Mouse (Mus musculus) adrenal gland, postnatal 0 days (tissue): ENCODE results near the gene Hspbp1. TPM values are rescaled to one million over a fixed set of nuclear protein-coding genes. Genes with fewer than 3 reads are reported as not detected.

Source experiments
- polyA plus RNA-seq: library from polyadenylated mRNA; unstranded; fragments of >200 nt; fragmentation: Nextera tagmentation; extraction: Ambion mirVana; gene quantifications from 2 replicates; pipeline ENCODE4 v1.2.1, GENCODE M21; 2015

Hspbp1 gene
- polyA plus RNA-seq: 70.6 and 80.3 TPM in 2 replicates

GRCm38 (mm10) chr7:4684632-4685417, at the start of gene Hspbp1:
Hspbp1 (minus strand) TSS chr7:4685068.

GRCm38 (mm10) chr7:4725169-4725568, 40.3 kb upstream of the Hspbp1 start, which contains the start of gene Tmem150b:
Tmem150b (minus strand) TSS chr7:4725249.

GRCm38 (mm10) chr7:4690387-4690786, 5.5 kb upstream of the Hspbp1 start, which contains the start of gene Brsk1:
Brsk1 (plus strand) TSS chr7:4690604.

DNA sequence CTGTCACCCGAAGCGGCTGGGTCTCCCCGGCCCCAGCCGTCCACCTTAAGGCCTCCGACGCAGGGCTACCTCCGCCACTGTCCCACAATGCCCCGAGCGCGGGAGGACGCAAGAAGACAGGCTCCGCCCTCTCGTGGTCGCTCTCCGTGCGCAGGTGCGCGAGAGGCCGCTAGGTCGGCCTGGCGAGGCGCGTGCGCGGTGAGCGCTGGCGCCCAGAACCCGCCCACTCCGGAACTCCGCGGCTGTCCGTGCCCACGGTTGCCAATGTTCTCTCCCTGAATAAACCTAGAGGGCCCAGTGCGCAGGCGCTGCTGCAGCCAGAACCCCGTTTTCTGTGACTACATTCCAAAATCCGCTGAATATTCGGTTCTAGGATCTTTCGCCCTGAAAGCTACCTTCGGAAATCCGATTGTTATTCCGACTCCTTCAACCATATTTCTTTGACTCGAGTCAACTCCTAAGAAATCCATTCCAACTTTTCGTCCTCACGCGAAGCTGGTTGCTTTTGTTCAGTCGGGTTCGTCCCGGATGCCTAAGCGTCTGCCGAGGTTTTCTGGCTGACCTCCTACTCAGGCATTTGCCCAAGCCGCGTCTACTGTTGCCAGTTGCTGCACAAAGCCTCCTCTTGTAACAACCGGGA, 25.8 kb downstream of the Hspbp1 start, which contains the start of gene Ppp6r1:
Ppp6r1 (minus strand) TSS at position 108 of the 640 bp plus-strand sequence.

GRCm38 (mm10) chr7:4631031-4631430, 53.8 kb downstream of the Hspbp1 start, which contains the start of gene Tmem86b:
Tmem86b (minus strand) TSS chr7:4631422.

Other genes with a start within 250 kb of the Hspbp1 start
- 11.9 and 15.4 TPM in 2 replicates for gene Rdh13, start 239.4 kb downstream of the Hspbp1 start, polyA plus RNA-seq
- 8.9 and 9.1 TPM in 2 replicates for gene Eps8l1, start 224.4 kb downstream of the Hspbp1 start, polyA plus RNA-seq
- gene Ppp1r12c, start 183.4 kb downstream of the Hspbp1 start, polyA plus RNA-seq: 26.2 and 35.8 TPM in 2 replicates
- gene Tnnt1, start 168.7 kb downstream of the Hspbp1 start, polyA plus RNA-seq: 9.3 and 14.3 TPM in 2 replicates
- gene Tnni3, start 160.8 kb downstream of the Hspbp1 start, polyA plus RNA-seq: 2.3 and 6.7 TPM in 2 replicates
- 0.79 and 0.95 TPM in 2 replicates for gene Dnaaf3, start 152.6 kb downstream of the Hspbp1 start, polyA plus RNA-seq
- 18.2 and 32.3 TPM in 2 replicates for gene Syt5, start 137.5 kb downstream of the Hspbp1 start, polyA plus RNA-seq
- gene Ptprh, start 81.0 kb downstream of the Hspbp1 start, polyA plus RNA-seq: 0.03 TPM in 1 of 2 replicates, not detected in the other
- 1.1 and 1.4 TPM in 2 replicates for gene Tmem86b, start 53.6 kb downstream of the Hspbp1 start, polyA plus RNA-seq
- gene Ppp6r1, start 26.0 kb downstream of the Hspbp1 start, polyA plus RNA-seq: 6.7 and 6.9 TPM in 2 replicates
- gene Brsk1, start 5.5 kb upstream of the Hspbp1 start, polyA plus RNA-seq: 0.59 and 1.2 TPM in 2 replicates
- gene Tmem150b, start 40.2 kb upstream of the Hspbp1 start, polyA plus RNA-seq: 0.10 and 0.24 TPM in 2 replicates
- 22.8 and 37.7 TPM in 2 replicates for gene Kmt5c, start 55.0 kb upstream of the Hspbp1 start, polyA plus RNA-seq
- gene Cox6b2, start 68.0 kb upstream of the Hspbp1 start, polyA plus RNA-seq: 53.7 and 57.2 TPM in 2 replicates
- gene Fam71e2, start 86.2 kb upstream of the Hspbp1 start, polyA plus RNA-seq: not detected in 2 replicates
- gene Il11, start 97.8 kb upstream of the Hspbp1 start, polyA plus RNA-seq: 0.33 and 0.82 TPM in 2 replicates
- 0.38 TPM in 1 of 2 replicates, not detected in the other for gene Tmem190, start 97.9 kb upstream of the Hspbp1 start, polyA plus RNA-seq
- gene Tmem238, start 104.6 kb upstream of the Hspbp1 start, polyA plus RNA-seq: 12.5 and 21.8 TPM in 2 replicates
- gene Rpl28, start 107.8 kb upstream of the Hspbp1 start, polyA plus RNA-seq: 286 and 311 TPM in 2 replicates
- gene Ube2s, start 127.5 kb upstream of the Hspbp1 start, polyA plus RNA-seq: 144 and 154 TPM in 2 replicates
- gene Shisa7, start 159.6 kb upstream of the Hspbp1 start, polyA plus RNA-seq: 0.61 and 1.1 TPM in 2 replicates
- 38.4 and 57.5 TPM in 2 replicates for gene Isoc2b, start 185.2 kb upstream of the Hspbp1 start, polyA plus RNA-seq
- gene Isoc2a, start 192.1 kb upstream of the Hspbp1 start, polyA plus RNA-seq: 0.95 and 1.2 TPM in 2 replicates
- gene Gm36210, start 221.4 kb upstream of the Hspbp1 start, polyA plus RNA-seq: 0.09 and 0.10 TPM in 2 replicates
- gene Zfp628, start 230.1 kb upstream of the Hspbp1 start, polyA plus RNA-seq: 3.5 and 4.1 TPM in 2 replicates
- 6.9 and 7.6 TPM in 2 replicates for gene Nat14, start 237.0 kb upstream of the Hspbp1 start, polyA plus RNA-seq
- gene Ssc5d, start 240.7 kb upstream of the Hspbp1 start, polyA plus RNA-seq: 3.6 and 3.7 TPM in 2 replicates